Mouse (Mus musculus) liver, adult 2 months (tissue): ENCODE results near the gene Epo.

Experiments used
- CTCF ChIP-seq: fragments of 200-500 bp; IDR thresholded peaks from 2 replicates; pipeline ENCODE4 v1.5.1; 2011; ENCODE audit warnings: low read depth, low read length, control low read depth
- POLR2A ChIP-seq: fragments of 200-500 bp; IDR thresholded peaks from 2 replicates; pipeline ENCODE4 v1.6.1; 2011; ENCODE audit warnings: low read length, control low read depth; ENCODE audit not compliant: insufficient read depth; ENCODE audit errors: extremely low read depth

GRCm38 (mm10) chr5:137523396-137524250, 9.4 kb downstream of the Epo start:
- no peak for TF ChIP-seq POLR2A
- no peak for TF ChIP-seq CTCF
